Mouse (Mus musculus) olfactory bulb, adult 2 months (tissue): ENCODE measurements around the gene Vsig2. TPM values are rescaled to one million over a fixed set of nuclear protein-coding genes. Genes with fewer than 3 reads are reported as not detected.

Experiments used
- H3K27ac ChIP-seq: fragments of 200-500 bp; 2 replicates; pipeline ENCODE4 v1.5.1; 2012; ENCODE audit warnings: low read depth, low read length; ENCODE audit not compliant: insufficient read depth
- H3K4me1 ChIP-seq: fragments of 200-500 bp; 2 replicates; pipeline ENCODE4 v1.6.1; 2012; ENCODE audit warnings: low read length; ENCODE audit not compliant: control insufficient read depth, insufficient read depth
- H3K4me3 ChIP-seq: fragments of 200-500 bp; 2 replicates; pipeline ENCODE4 v1.5.1; 2012; ENCODE audit warnings: mild to moderate bottlenecking, low read depth, low read length, moderate library complexity; ENCODE audit not compliant: insufficient read depth
- CTCF ChIP-seq: fragments of 200-500 bp; IDR thresholded peaks from 2 replicates; pipeline ENCODE4 v1.5.1; 2012; ENCODE audit warnings: low read depth, mild to moderate bottlenecking, low read length, moderate library complexity; ENCODE audit not compliant: insufficient read depth
- POLR2A ChIP-seq: fragments of 200-500 bp; IDR thresholded peaks from 2 replicates; pipeline ENCODE4 v1.6.1; 2012; ENCODE audit warnings: mild to moderate bottlenecking, low read depth, low read length, moderate library complexity; ENCODE audit not compliant: insufficient read depth
- WGBS: fragments of 180-500 bp; shearing (Covaris S2); methylation state at CpG from one replicate; pipeline ENCODE4 v1.1.7; 2018; 5-methylcytosine and 5-hydroxymethylcytosine counted together
- polyA plus RNA-seq: library from polyadenylated mRNA; stranded (reverse); fragments of >200 nt; gene quantifications from 2 replicates; pipeline ENCODE4 v1.2.4, GENCODE M21; 2012; ENCODE audit warnings: low replicate concordance; ENCODE audit not compliant: missing spikeins, insufficient read depth, insufficient read length

Vsig2 gene
- polyA plus RNA-seq, 1 experiment: not detected

GRCm38 (mm10) chr9:37568605-37569214 lies 29.7 kb downstream of the Vsig2 start:
- Histone ChIP-seq H3K27ac (no peak overlapping the region), H3K4me1 (peaks cover 22% of the 10 kb centered on the region), H3K4me3 (no peak overlapping the region)
- WGBS: 54% methylated on average over 4 of the region's 4 CpGs
- TF ChIP-seq CTCF: no peak
- TF ChIP-seq POLR2A: no peak

GRCm38 (mm10) chr9:37569231-37569835 lies 30.3 kb downstream of the Vsig2 start:
- peaks cover 22% of the 10 kb centered on the region for H3K4me1 ChIP-seq
- WGBS: 83% methylated on average over 2 of the region's 2 CpGs
- H3K27ac ChIP-seq: no peak overlapping the region
- no peak for TF ChIP-seq CTCF
- no peak for TF ChIP-seq POLR2A
- H3K4me3 ChIP-seq: no peak overlapping the region

DNA sequence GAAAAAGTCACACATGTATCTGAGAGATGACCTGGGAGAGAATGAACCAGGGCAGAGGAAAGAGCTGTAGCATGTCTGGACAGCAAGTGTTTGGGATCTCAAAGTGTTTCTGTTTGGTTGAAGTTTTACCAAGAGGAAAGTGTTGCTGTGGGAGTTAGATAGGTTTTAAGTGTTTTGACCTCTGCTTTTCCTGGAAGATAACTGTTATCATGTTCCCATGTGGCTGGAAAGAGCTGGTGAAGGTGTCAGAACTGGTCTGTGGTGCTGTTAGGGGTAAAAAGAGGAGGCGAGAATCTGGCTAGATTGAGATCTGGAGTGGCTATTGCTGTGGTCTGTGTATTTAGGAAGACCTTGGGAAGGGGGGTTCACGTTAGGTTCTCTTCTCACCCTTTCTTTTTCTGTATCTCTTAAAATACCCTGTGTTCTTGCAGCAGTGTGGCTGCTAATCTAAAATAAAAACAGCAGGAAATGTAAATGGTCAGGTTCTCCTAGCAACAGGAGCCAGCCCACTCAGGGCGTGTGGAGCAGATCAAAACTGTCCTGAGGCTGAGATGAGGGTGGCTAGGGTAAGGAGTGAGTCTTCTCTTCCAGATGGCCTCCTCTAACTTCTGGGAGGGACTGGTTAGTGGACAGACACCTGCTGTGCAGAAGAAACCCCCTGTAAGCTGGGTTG lies 33.3 kb downstream of the Vsig2 start:
- 51% methylated on average over 3 of the region's 3 CpGs for WGBS
- no peak overlapping the region for H3K4me3 ChIP-seq
- H3K4me1 ChIP-seq: peaks cover 30% of the 10 kb centered on the region
- TF ChIP-seq CTCF (no peak), POLR2A (no peak)
- H3K27ac ChIP-seq: no peak overlapping the region

- Histone ChIP-seq H3K27ac (peak overlapping the region; percentile 76), H3K4me3 (peak overlapping the region; percentile 12), H3K4me1 (peaks cover 16% of the 10 kb centered on the region)
- WGBS: 11% methylated on average over 14 of the region's 14 CpGs
- TF ChIP-seq POLR2A (no peak), CTCF (no peak)
These were observed 37.4 kb downstream of the Vsig2 start for GRCm38 (mm10) chr9:37576436-37576930.

- Histone ChIP-seq H3K27ac (no peak overlapping the region), H3K4me3 (no peak overlapping the region), H3K4me1 (no peaks in the 10 kb centered on the region)
- WGBS: 86% methylated on average over 5 of the region's 5 CpGs
- no peak for TF ChIP-seq POLR2A
- TF ChIP-seq CTCF: no peak
These were observed 44.5 kb downstream of the Vsig2 start for GRCm38 (mm10) chr9:37583594-37583993.

- 45% methylated on average over 4 of the region's 4 CpGs for WGBS
- no peak overlapping the region for H3K27ac ChIP-seq
- no peaks in the 10 kb centered on the region for H3K4me1 ChIP-seq
- TF ChIP-seq CTCF (no peak), POLR2A (no peak)
- H3K4me3 ChIP-seq: no peak overlapping the region
These were observed 47.7 kb downstream of the Vsig2 start for GRCm38 (mm10) chr9:37586718-37587117.

DNA sequence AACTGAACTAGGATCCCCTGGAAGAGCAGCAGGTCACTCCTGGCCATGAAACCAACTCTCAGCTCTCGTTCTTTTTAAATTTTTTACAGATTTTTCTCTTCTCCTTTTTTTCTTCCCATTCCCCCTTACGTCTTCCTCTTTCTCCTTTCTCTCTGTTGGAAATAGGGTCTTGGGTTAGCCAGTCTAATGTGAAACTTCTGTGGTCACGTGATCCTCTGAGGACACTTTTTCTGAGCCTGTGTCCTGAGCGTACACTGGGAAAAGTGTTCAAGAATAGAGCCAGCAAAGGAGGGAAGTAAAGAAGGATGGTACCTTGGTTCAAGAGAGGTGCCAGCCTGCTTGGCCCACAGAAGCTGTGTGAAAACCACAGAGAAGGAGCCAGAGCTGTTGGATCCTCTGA lies 51.3 kb downstream of the Vsig2 start:
- H3K27ac ChIP-seq: no peak overlapping the region
- H3K4me3 ChIP-seq: no peak overlapping the region
- 86% methylated on average over 4 of the region's 4 CpGs for WGBS
- no peaks in the 10 kb centered on the region for H3K4me1 ChIP-seq
- TF ChIP-seq CTCF (no peak), POLR2A (no peak)

DNA sequence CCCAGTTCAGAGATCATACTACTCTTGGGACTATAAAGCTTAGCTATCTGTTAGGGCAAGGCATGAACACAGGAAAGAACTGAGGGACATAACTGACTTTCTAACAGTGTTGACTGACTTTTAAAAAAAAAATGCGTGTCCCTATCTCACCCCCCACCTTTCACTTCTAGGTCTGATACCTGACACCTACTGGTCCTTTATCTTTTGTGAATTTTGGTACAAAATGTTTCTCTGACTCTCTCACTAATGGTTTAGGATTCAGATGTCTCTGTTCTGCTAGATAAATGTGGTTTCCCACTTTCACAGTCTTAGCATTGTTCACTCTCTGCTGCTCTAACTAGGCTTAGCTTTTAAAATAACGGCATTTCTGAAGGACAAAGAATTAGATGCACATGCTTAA lies 53.0 kb downstream of the Vsig2 start:
- TF ChIP-seq CTCF: no peak
- no peak for TF ChIP-seq POLR2A
- no peak overlapping the region for H3K4me3 ChIP-seq
- no peak overlapping the region for H3K27ac ChIP-seq
- no peaks in the 10 kb centered on the region for H3K4me1 ChIP-seq
- WGBS: 72% methylated on average over 2 of the region's 2 CpGs

DNA sequence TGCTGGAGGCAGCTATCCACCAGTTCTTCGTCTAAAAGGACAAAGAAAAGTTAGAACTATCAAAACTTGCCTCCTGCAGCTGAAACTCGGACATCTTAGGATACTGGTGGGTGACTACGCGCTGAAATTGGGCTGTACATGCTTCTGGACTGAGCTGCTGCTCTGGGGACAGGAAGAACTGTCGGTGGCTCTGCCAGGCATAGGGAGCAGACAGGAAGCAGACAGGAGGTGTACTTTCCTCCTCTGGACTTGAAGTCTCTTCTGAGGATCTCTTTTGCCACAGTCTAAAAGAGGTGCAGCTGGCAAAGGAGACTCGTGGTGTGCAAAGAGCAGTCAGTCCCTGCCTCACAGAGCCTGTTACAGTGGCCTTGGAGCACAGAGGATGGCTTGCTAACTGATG lies 53.6 kb downstream of the Vsig2 start:
- 58% methylated on average over 6 of the region's 6 CpGs for WGBS
- Histone ChIP-seq H3K27ac (no peak overlapping the region), H3K4me3 (no peak overlapping the region), H3K4me1 (no peaks in the 10 kb centered on the region)
- no peak for TF ChIP-seq CTCF
- TF ChIP-seq POLR2A: no peak
